Mouse (Mus musculus): Measurements from ENCODE around the gene Crybb3.

Crybb3 gene

GRCm38 (mm10) chr5:113102455-113102854 lies 21.1 kb upstream of the Crybb3 start:
- no peak for DNase-seq (ENCODE audit: low spot score)

GRCm38 (mm10) chr5:113101457-113101856 lies 20.1 kb upstream of the Crybb3 start:
- no peak for DNase-seq (ENCODE audit: low spot score)

- peak; percentile 50 for DNase-seq (ENCODE audit: low spot score)
Observed at GRCm38 (mm10) chr5:113100422-113100821, 19.0 kb upstream of the Crybb3 start.

GRCm38 (mm10) chr5:113099546-113099945 lies 18.2 kb upstream of the Crybb3 start:
- peak; percentile 86 for DNase-seq (ENCODE audit: low spot score)

- no peak for DNase-seq (ENCODE audit: low spot score)
Observed at GRCm38 (mm10) chr5:113097551-113097950, 16.2 kb upstream of the Crybb3 start.

- DNase-seq (ENCODE audit: low spot score), result peak; percentile 38
Observed at GRCm38 (mm10) chr5:113095456-113095855, 14.1 kb upstream of the Crybb3 start.

- no peak for DNase-seq (ENCODE audit: low spot score)
Observed at GRCm38 (mm10) chr5:113092406-113092805, 11.0 kb upstream of the Crybb3 start.

- no peak for DNase-seq (ENCODE audit: low spot score)
Observed at GRCm38 (mm10) chr5:113091162-113091561, 9.8 kb upstream of the Crybb3 start.

GRCm38 (mm10) chr5:113090750-113091149 lies 9.4 kb upstream of the Crybb3 start:
- no peak for DNase-seq (ENCODE audit: low spot score)

- DNase-seq (ENCODE audit: low spot score), result no peak
Observed at GRCm38 (mm10) chr5:113090077-113090690, 8.8 kb upstream of the Crybb3 start.

GRCm38 (mm10) chr5:113087465-113087864 lies 6.1 kb upstream of the Crybb3 start:
- no peak for DNase-seq (ENCODE audit: low spot score)

- no peak for DNase-seq (ENCODE audit: low spot score)
Observed at GRCm38 (mm10) chr5:113086990-113087389, 5.6 kb upstream of the Crybb3 start.

- no peak for DNase-seq (ENCODE audit: low spot score)
Observed at GRCm38 (mm10) chr5:113086439-113086838, 5.1 kb upstream of the Crybb3 start.

GRCm38 (mm10) chr5:113085931-113086330 lies 4.5 kb upstream of the Crybb3 start:
- no peak for DNase-seq (ENCODE audit: low spot score)

- DNase-seq (ENCODE audit: low spot score), result no peak
Observed at GRCm38 (mm10) chr5:113084309-113084708, 2.9 kb upstream of the Crybb3 start.

GRCm38 (mm10) chr5:113082356-113083168 lies 1.2 kb upstream of the Crybb3 start:
- no peak for DNase-seq (ENCODE audit: low spot score)

GRCm38 (mm10) chr5:113081020-113081419 lies 364 bp downstream of the Crybb3 start:
- DNase-seq (ENCODE audit: low spot score), result no peak

- no peak for DNase-seq (ENCODE audit: low spot score)
Observed at GRCm38 (mm10) chr5:113079783-113080182, 1.6 kb downstream of the Crybb3 start.

GRCm38 (mm10) chr5:113078686-113079085 lies 2.7 kb downstream of the Crybb3 start:
- DNase-seq (ENCODE audit: low spot score), result no peak

- DNase-seq (ENCODE audit: low spot score), result no peak
Observed at GRCm38 (mm10) chr5:113070017-113070416, 11.4 kb downstream of the Crybb3 start, which contains the start of gene Crybb2. TSS of gene Crybb2 (minus strand) at chr5:113070117.

- peak; percentile 76 for DNase-seq (ENCODE audit: low spot score)
Observed at GRCm38 (mm10) chr5:113054308-113054707, 27.1 kb downstream of the Crybb3 start.

GRCm38 (mm10) chr5:113050581-113051185 lies 30.7 kb downstream of the Crybb3 start:
- DNase-seq (ENCODE audit: low spot score), result no peak

GRCm38 (mm10) chr5:113049876-113050275 lies 31.5 kb downstream of the Crybb3 start:
- DNase-seq (ENCODE audit: low spot score), result no peak
